Mouse (Mus musculus) gastrocnemius, adult 2 months (tissue): ENCODE results near the gene 1700029F12Rik. TPM values are rescaled to one million over a fixed set of nuclear protein-coding genes. Genes with fewer than 3 reads are reported as not detected.
A peak's percentile ranks its signal among the peaks of the same experiment; 100 is the strongest.
"Not testable (repeated sequence)": the region's sequence is repeated elsewhere in the genome, so short reads cannot be mapped to it uniquely, and the experiment has no call there.

Experiments used
- DNase-seq: peaks from one replicate; pipeline ENCODE4 v3.0.0; 2022
- H3K27ac ChIP-seq: fragments of 200-600 bp; 2 replicates; pipeline ENCODE4 v1.8.1; 2022; ENCODE audit warnings: mild to moderate bottlenecking
- H3K4me3 ChIP-seq: fragments of 200-600 bp; 2 replicates; pipeline ENCODE4 v1.8.1; 2022; ENCODE audit warnings: mild to moderate bottlenecking, moderate library complexity
- CTCF ChIP-seq: fragments of 200-600 bp; IDR thresholded peaks from 2 replicates; pipeline ENCODE4 v1.8.1; 2022; ENCODE audit warnings: antibody characterized with exemption, mild to moderate bottlenecking, moderate library complexity
- intact Hi-C: fragments of 180-260 bp; cut with DNase I; formaldehyde crosslinking; loops from one replicate; pipeline ENCODE4 v1.15.1; 2025
- long read RNA-seq, 2 experiments: library from polyadenylated mRNA; stranded (forward); transcript quantifications; one replicate each; pipeline ENCODE4 v2.0.0; 2021
- total RNA-seq, 2 experiments: library from RNA; stranded (reverse); gene quantifications; 2 replicates each; pipeline ENCODE4 v1.2.3; 2021

The 1700029F12Rik gene
- not detected for total RNA-seq
- long read RNA-seq, experiment 1: 0 reads
- long read RNA-seq, experiment 2: 0 reads

GRCm38 (mm10) chr13:97034262-97034661 lies at the start of gene 1700029F12Rik:
TSS of gene 1700029F12Rik (minus strand) at chr13:97034362.
- intact Hi-C loops: no loop called here

GRCm38 (mm10) chr13:97082432-97082831 lies 48.3 kb upstream of the 1700029F12Rik start:
- Histone ChIP-seq H3K4me3 (no peak overlapping the region), H3K27ac (no peak overlapping the region)
- no peak for DNase-seq
- intact Hi-C loops: no loop called here
- TF ChIP-seq CTCF: no peak

More at GRCm38 (mm10) chr13:97034262-97034661, at the start of gene 1700029F12Rik:
- no peak for DNase-seq
- TF ChIP-seq CTCF: no peak
- no peak within 1 kb of the TSS for H3K4me3 ChIP-seq
- H3K27ac ChIP-seq: no peak within 1 kb of the TSS

DNA sequence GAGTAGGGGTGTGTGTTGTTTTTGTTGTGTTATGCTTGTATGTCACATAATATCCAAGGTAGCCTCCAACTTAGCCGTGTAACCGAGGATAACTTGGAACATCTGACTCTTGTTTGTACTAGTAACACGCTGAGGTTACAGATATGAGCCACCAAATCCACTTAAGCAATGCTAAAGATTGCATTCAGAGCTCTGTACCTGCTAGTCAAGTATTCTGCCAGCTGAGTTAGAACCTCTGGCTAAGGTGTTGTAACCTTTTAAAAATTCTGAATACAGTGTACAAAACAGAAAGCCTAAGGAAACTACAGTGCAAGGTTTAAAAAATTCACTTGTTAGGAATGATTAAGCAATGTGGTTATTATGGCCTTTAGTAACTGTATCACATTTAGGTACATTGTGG lies 46.5 kb upstream of the 1700029F12Rik start:
- DNase-seq: no peak
- Histone ChIP-seq H3K4me3 (no peak overlapping the region), H3K27ac (no peak overlapping the region)
- TF ChIP-seq CTCF: no peak
- intact Hi-C loops: no loop called here

DNA sequence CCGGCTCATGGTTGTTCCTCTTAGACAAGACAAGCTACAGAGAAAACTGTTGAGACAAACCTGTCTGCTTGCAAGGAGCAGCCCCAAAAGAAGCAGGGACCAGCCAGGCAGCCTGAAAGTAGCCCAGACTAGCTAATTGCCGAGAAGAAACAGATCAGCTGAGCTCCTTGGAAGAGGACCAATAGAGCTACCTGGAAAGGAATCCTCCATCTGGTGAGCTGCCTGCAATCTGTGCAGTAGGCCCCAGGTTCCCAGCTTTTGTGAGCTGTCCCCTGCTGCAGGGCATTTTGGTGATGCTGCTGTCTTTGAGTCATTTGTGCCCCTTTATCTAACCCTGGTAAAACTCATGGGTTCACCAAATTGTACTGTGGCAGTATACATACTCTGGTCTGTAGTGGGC lies 46.0 kb upstream of the 1700029F12Rik start:
- Histone ChIP-seq H3K27ac (no peak overlapping the region), H3K4me3 (no peak overlapping the region)
- TF ChIP-seq CTCF: no peak
- intact Hi-C loops: no loop called here
- DNase-seq: no peak

- no peak overlapping the region for H3K4me3 ChIP-seq
- TF ChIP-seq CTCF: no peak
- no peak overlapping the region for H3K27ac ChIP-seq
- no peak for DNase-seq
- intact Hi-C loops: no loop called here
Observed at GRCm38 (mm10) chr13:97077556-97077955, 43.4 kb upstream of the 1700029F12Rik start.

DNA sequence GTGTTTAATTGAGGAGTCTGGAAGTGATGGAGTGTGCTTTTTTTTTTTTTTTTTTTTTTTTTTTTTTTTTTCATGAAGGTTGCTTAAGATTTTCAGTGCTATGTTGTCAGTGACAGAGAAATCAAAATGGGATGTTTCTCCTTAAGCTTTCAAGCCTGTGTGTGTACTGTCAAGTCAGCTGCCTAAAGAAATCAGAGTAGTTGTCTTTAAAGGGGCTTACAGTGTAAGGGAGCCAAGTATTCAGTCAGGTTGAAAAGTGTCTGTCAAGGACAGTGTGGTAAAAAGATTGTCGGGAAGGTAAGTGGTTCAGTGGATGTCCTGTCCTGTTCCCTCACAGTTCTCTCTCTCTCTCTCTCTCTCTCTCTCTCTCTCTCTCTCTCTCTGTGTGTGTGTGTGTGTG lies 39.3 kb upstream of the 1700029F12Rik start:
- Histone ChIP-seq H3K4me3 (no peak overlapping the region), H3K27ac (no peak overlapping the region)
- intact Hi-C loops: loop anchor here (5.0 kb wide), 1 partner anchor 714 kb away; no protein-coding TSS in a partner anchor
- no peak for TF ChIP-seq CTCF
- no peak for DNase-seq

- Histone ChIP-seq H3K27ac (no peak overlapping the region), H3K4me3 (peak overlapping the region; percentile 80)
- peak; percentile 17 for DNase-seq
- TF ChIP-seq CTCF: no peak
- intact Hi-C loops: loop anchor here (5.0 kb wide), 1 partner anchor 716 kb away; no protein-coding TSS in a partner anchor
Observed at GRCm38 (mm10) chr13:97071626-97072241, 37.6 kb upstream of the 1700029F12Rik start.

DNA sequence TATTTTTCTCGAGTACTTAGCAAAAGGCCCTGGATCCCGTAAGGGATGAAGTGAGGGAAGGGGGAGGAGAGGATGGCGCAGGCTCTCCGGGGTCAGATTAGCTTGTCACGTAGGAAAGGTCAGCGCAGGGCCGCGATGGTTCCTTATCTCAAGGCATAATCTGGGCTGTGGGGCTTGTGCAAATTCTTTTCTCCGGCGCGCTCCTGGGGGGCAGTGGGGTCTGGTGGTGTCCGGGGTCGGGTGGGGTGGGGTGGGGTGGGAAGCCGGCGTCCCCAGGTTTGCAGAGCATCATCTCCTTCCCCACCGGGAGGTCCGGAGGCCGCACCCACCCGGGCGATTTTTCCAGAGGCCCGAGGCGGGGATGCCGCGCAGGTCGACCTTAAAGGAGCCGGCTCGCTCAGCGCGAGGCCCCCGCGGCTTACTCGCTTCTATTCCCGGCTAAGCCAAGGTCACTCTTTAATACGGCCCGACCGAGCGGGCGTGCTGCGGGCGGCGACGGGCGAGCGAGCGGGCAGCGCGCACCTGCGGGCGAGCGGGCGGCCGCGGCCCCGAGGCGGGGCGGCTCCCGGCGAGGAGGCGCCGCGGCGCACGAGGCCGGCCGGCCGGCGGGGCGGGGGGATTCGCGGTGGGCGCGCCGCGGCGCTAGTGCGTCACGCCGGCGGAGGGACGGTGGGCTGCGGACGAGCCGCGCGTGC lies 36.9 kb upstream of the 1700029F12Rik start:
- DNase-seq: no peak
- H3K27ac ChIP-seq: no peak overlapping the region
- H3K4me3 ChIP-seq: peak overlapping the region; percentile 80
- intact Hi-C loops: loop anchor here (5.0 kb wide), 1 partner anchor 716 kb away; no protein-coding TSS in a partner anchor
- no peak for TF ChIP-seq CTCF

DNA sequence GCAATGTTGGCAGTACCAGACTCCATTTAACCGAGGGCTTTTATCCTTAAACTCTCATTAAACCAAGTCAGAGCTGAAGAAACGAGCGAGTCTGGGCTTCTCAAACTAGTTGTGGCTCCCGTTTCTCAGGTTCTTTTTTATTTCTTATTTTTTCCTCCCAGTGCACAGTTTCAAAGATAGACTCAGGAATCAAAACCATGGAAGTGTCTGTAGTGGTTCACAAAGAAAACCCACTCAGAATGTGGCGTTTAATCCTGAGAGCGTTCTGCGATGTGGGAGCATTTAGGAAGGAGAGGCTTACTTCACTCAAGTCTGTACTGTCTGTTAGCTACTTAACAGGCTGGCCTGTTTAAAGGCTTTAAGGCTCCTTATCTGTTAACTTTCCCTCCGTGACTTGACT lies 34.0 kb upstream of the 1700029F12Rik start:
- no peak for TF ChIP-seq CTCF
- no peak overlapping the region for H3K27ac ChIP-seq
- DNase-seq: no peak
- intact Hi-C loops: no loop called here
- no peak overlapping the region for H3K4me3 ChIP-seq

DNA sequence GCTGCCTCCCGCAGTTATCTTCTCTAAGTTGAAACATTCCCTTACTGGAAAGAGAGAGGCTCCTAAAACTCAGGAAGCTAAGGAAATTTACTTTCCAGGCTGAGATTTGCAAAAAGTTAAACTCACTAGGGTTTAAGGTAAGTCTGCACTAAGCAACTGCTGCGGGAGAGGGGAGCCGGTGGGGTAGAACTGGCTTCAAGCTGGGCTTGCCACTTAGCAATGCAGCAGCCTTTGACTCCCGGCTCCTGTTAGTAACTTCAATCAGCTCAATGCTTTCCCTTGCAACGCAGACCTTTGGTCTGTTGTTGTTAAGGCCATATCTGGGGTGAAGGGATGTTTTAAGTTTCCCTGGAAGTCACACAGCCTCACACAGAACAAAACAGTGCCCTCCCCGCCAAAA lies 33.5 kb upstream of the 1700029F12Rik start:
- no peak overlapping the region for H3K4me3 ChIP-seq
- intact Hi-C loops: no loop called here
- no peak overlapping the region for H3K27ac ChIP-seq
- no peak for TF ChIP-seq CTCF
- no peak for DNase-seq

DNA sequence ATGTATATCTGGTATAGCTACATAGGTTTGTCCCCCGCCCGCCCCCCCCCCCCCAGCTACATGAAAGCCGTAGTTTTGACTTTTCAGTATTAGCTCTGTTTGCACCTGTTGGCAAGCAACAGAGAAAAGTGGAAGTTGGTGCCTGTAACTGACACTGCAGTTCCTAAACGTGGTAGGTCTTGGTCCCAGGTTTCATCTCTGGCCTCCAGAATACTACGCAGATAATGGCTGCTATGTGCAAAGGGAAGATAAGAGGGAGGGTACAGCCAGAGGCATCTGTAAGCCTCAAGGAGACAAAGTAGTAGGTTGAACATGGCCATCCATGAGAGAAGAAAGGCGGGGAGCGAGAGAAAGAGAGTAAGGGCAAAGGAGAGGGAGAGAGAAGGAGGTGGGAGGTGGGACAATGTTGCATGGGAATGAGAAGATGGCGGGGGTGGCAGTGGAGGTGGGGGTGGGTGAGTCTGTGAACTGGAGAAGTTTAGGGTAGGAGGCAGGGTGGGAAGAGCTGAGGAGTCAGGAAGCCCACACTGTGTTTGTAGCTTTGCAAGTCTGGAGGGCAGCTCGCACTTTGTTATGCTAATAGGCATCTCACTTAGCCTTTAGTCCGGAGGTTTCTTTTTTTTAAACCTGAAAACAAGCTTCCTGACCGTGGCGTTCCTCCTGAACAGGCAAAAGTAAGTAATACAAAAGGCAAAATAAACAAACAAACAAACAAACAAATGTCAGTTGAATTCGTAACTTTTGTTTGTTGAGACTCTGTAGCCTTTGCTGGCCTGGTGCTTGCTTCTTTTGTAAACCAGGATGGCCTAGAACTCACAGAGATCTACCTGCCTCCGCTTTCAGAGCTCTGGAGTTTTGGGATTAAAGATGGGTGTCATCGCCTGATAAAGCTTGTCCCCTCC lies 32.7 kb upstream of the 1700029F12Rik start, which contains the start of gene Fam169a:
Gene Fam169a (plus strand): TSS at position 638 of the 902 bp plus-strand sequence.
- intact Hi-C loops: no loop called here
- H3K4me3 ChIP-seq: no peak within 1 kb of the TSS
- H3K27ac ChIP-seq: no peak within 1 kb of the TSS
- DNase-seq: no peak
- no peak for TF ChIP-seq CTCF

DNA sequence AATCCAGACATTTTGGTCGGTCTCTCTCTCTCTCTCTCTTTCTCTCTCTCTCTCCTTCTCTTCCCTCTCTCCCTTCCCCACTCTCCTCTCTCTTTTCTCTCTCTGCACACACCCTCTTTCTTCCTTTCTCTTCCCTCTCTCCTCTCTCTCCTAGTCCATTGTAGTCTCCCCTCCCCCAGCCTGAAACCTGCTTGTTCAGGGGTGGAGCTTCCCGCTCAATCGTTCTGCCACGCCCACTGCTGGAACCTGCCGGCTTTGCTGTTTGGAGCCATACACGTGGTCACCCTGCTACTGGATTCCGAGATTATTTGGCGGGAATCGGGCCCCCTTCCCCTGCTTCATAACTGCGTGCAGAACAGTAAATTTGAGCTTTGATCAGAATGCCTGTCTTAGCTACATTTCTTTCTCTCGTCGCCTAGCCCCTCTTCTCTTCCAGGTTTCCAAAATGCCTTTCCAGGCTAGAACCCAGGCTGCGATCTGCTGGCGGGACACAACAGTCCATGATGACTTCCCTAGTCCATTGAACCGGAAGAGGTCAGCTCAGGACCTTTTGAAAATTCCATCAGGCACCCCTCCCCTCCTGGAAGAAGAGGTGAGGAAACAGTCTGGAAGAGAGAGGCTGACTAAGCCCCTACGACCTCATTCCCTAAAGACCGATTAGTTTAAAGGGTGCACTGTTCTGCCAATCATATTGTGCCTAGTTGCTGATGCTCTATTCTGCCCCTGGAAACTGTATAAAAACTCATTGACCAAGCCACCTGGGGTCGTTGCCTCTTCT lies 30.9 kb upstream of the 1700029F12Rik start:
- DNase-seq, intact Hi-C loops, H3K27ac ChIP-seq, H3K4me3 ChIP-seq: not testable (repeated sequence)
